Mouse (Mus musculus) heart, adult 18-20 months (tissue): ENCODE measurements at regions not wholly inside any gene's neighbourhood (a gene's known extent, or its start where the extent isn't known, plus 50 kb on each side); places are given as distances from the start of the nearest gene placed in this dataset.

Experiments
- DNase-seq, 2 experiments: peaks; one replicate each; pipeline ENCODE4 v3.0.0; 2021 to 2022; ENCODE audit warnings: mixed read lengths in 1 of 2

GRCm38 (mm10) chr8:30946154-30947065, 2482.1 kb upstream of the 5930422O12Rik start:
- no peak for DNase-seq

GRCm38 (mm10) chr8:30952818-30953217, 2475.7 kb upstream of the 5930422O12Rik start:
- DNase-seq, result no peak

GRCm38 (mm10) chr8:30959436-30960180, 2468.9 kb upstream of the 5930422O12Rik start:
- no peak for DNase-seq

- no peak for DNase-seq
Observed at GRCm38 (mm10) chr8:30960486-30960885, 2468.0 kb upstream of the 5930422O12Rik start.

GRCm38 (mm10) chr8:30962207-30962606, 2466.3 kb upstream of the 5930422O12Rik start:
- DNase-seq, result no peak

GRCm38 (mm10) chr8:30982814-30983213, 2445.7 kb upstream of the 5930422O12Rik start:
- DNase-seq, result no peak

- DNase-seq, result no peak
Observed at GRCm38 (mm10) chr8:30988051-30988450, 2440.5 kb upstream of the 5930422O12Rik start.

- no peak for DNase-seq
Observed at GRCm38 (mm10) chr8:30998657-30999056, 2429.9 kb upstream of the 5930422O12Rik start.

- no peak for DNase-seq
Observed at GRCm38 (mm10) chr8:31000120-31000519, 2428.4 kb upstream of the 5930422O12Rik start.

- DNase-seq, result no peak
Observed at GRCm38 (mm10) chr8:31001980-31002730, 2426.4 kb upstream of the 5930422O12Rik start.

GRCm38 (mm10) chr8:31008309-31008708, 2420.2 kb upstream of the 5930422O12Rik start:
- no peak for DNase-seq

GRCm38 (mm10) chr8:31012068-31012467, 2416.4 kb upstream of the 5930422O12Rik start:
- no peak for DNase-seq

- peak; percentile 58 to 71 for DNase-seq
Observed at GRCm38 (mm10) chr8:31031721-31032591, 2396.6 kb upstream of the 5930422O12Rik start.

GRCm38 (mm10) chr8:31033281-31033680, 2395.2 kb upstream of the 5930422O12Rik start:
- peak; percentile 83 to 93 for DNase-seq

GRCm38 (mm10) chr8:31036892-31037291, 2391.6 kb upstream of the 5930422O12Rik start:
- DNase-seq, result no peak
